Mouse (Mus musculus) kidney, adult 18-20 months (tissue): ENCODE measurements around the gene Dusp14.

Source experiments
- DNase-seq: peaks from one replicate; pipeline ENCODE4 v3.0.0; 2021

Gene Dusp14

GRCm38 (mm10) chr11:84016147-84016809, 52.8 kb downstream of the Dusp14 start:
- no peak for DNase-seq

GRCm38 (mm10) chr11:84013105-84013504, 56.0 kb downstream of the Dusp14 start:
- DNase-seq = no peak

DNA sequence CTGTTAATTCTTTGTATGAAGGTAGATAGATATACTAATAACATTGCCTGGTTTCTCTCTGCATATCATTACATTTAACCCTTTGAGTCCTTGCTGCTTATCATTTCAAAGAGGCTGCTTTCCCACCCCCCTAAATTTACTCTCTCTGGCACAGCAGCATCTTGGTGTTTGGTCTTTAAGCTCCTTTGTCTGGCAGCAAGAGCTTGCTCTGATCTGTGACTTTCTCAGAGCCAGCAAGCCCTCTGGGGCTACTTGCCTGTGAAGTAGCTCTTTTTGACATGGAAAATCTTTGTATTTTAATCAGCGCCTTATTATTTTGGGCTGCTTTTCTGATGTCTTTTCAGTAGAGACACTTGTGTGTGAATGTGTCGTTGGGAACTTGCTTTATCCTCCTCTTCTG, 57.5 kb downstream of the Dusp14 start:
- no peak for DNase-seq

DNA sequence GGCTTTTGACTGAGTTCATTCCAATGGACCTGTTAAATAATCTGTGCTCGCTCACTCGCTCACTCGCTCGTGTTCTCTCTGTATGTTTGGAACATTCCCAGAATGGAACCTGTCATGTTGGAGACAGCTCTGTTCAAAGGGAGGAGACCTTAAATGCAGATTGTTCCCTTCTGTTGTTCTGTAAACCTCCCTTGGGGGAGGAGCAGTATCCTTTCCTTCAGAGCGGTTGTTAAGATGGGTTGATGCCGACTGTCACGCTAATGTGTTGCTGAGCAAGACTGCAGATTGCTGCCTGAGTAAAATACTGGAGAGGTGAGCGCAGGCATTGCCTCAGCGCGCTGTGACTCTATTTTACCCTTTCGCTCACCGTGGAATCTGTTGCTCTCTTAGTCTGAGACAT, 58.0 kb downstream of the Dusp14 start:
- DNase-seq = no peak

GRCm38 (mm10) chr11:84010411-84010810, 58.6 kb downstream of the Dusp14 start:
- no peak for DNase-seq

DNA sequence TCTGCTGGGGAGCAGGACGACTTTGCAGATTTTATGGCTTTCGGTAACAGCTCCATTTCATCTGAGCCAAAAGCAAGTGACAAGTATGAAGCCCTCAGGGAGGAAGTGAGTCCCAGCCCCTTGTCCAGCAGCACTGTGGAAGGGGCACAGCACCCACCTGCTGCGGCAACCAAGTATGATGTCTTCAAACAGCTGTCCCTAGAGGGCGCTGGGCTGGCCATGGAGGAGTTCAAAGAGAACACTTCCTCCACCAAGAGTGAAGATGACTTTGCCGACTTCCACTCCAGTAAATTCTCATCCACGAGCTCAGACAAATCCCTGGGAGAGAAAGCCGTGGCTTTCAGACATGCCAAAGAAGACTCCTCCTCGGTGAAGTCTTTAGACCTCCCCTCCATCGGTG, 60.1 kb downstream of the Dusp14 start:
- DNase-seq = no peak

DNA sequence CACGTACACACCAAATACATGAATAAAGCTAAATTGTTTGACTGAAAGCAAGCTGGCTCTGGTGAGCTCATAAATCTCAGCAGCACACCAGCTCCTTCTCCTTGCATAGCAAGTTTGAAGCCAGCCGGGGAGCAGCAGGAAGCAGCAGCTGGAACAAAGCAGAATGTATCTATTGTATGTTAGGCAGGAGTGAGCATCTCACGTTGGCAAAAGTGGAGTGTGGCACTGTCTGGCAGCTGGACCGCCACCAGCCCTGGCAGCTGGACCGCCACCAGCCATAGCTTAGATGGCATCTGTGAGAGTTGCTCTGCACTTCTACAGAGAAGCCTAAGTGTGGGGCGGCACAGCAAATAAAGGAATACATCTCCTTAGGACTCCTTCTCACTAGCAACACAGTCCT, 65.1 kb downstream of the Dusp14 start:
- DNase-seq = no peak

- no peak for DNase-seq
Measured at GRCm38 (mm10) chr11:84001257-84001656, 67.8 kb downstream of the Dusp14 start.

- no peak for DNase-seq
Measured at GRCm38 (mm10) chr11:83999411-83999915, 69.6 kb downstream of the Dusp14 start.

- no peak for DNase-seq
Measured at GRCm38 (mm10) chr11:83998993-83999392, 70.1 kb downstream of the Dusp14 start.
